Mouse (Mus musculus) kidney, adult 18-20 months (tissue): ENCODE measurements around the gene Mb21d2.
A peak's percentile ranks its signal among the peaks of the same experiment; 100 is the strongest.

Experiments
- DNase-seq: peaks from one replicate; pipeline ENCODE4 v3.0.0; 2021

Gene Mb21d2

GRCm38 (mm10) chr16:28898509-28899160 is 30.8 kb downstream of the Mb21d2 start:
- DNase-seq, result peak; percentile 55

- DNase-seq, result no peak
Observed at GRCm38 (mm10) chr16:28896571-28896970, 32.9 kb downstream of the Mb21d2 start.

GRCm38 (mm10) chr16:28894872-28895271 is 34.6 kb downstream of the Mb21d2 start:
- DNase-seq, result no peak

GRCm38 (mm10) chr16:28893266-28893665 is 36.2 kb downstream of the Mb21d2 start:
- no peak for DNase-seq

GRCm38 (mm10) chr16:28886201-28886745 is 43.2 kb downstream of the Mb21d2 start:
- DNase-seq, result peak; percentile 55

GRCm38 (mm10) chr16:28885474-28885873 is 44.0 kb downstream of the Mb21d2 start:
- peak; percentile 22 for DNase-seq

GRCm38 (mm10) chr16:28884661-28885060 is 44.8 kb downstream of the Mb21d2 start:
- DNase-seq, result no peak

- DNase-seq, result no peak
Observed at GRCm38 (mm10) chr16:28883649-28884048, 45.8 kb downstream of the Mb21d2 start.

- DNase-seq, result no peak
Observed at GRCm38 (mm10) chr16:28882687-28883428, 46.6 kb downstream of the Mb21d2 start.

GRCm38 (mm10) chr16:28881787-28882186 is 47.7 kb downstream of the Mb21d2 start:
- no peak for DNase-seq

- peak; percentile 24 for DNase-seq
Observed at GRCm38 (mm10) chr16:28880756-28881155, 48.7 kb downstream of the Mb21d2 start.

- DNase-seq, result no peak
Observed at GRCm38 (mm10) chr16:28880307-28880681, 49.2 kb downstream of the Mb21d2 start.

GRCm38 (mm10) chr16:28879636-28880306 is 49.7 kb downstream of the Mb21d2 start:
- DNase-seq, result no peak

GRCm38 (mm10) chr16:28877162-28877662 is 52.3 kb downstream of the Mb21d2 start:
- no peak for DNase-seq

- no peak for DNase-seq
Observed at GRCm38 (mm10) chr16:28873404-28873895, 56.0 kb downstream of the Mb21d2 start.

GRCm38 (mm10) chr16:28870860-28871259 is 58.6 kb downstream of the Mb21d2 start:
- no peak for DNase-seq

- DNase-seq, result no peak
Observed at GRCm38 (mm10) chr16:28870456-28870855, 59.0 kb downstream of the Mb21d2 start.

GRCm38 (mm10) chr16:28868864-28869263 is 60.6 kb downstream of the Mb21d2 start:
- DNase-seq, result no peak

GRCm38 (mm10) chr16:28866584-28867295 is 62.7 kb downstream of the Mb21d2 start:
- DNase-seq, result no peak

GRCm38 (mm10) chr16:28863616-28864015 is 65.9 kb downstream of the Mb21d2 start:
- no peak for DNase-seq

GRCm38 (mm10) chr16:28862093-28862492 is 67.4 kb downstream of the Mb21d2 start:
- DNase-seq, result no peak

GRCm38 (mm10) chr16:28859678-28860077 is 69.8 kb downstream of the Mb21d2 start:
- DNase-seq, result no peak

GRCm38 (mm10) chr16:28859009-28859288 is 70.5 kb downstream of the Mb21d2 start:
- DNase-seq, result no peak
